In genomic region chr8:105270101-105270915, GRCm38 (mm10) we compare ENCODE assay signal across 8 mouse cellular contexts. TPM values are rescaled to one million over a fixed set of nuclear protein-coding genes. Genes with fewer than 3 reads are reported as not detected.
DNase-seq lines count a peak whose midpoint lies in the region; ATAC-seq and TF ChIP-seq lines count a peak whose summit lies in the region.

No protein-coding gene starts in this region.

- H3K27me3 ChIP-seq in lung, embryonic 14.5 days (ENCODE audit: insufficient read depth, low read length) = peaks cover 84% of the 10 kb centered on the region
- peaks cover 100% of the 10 kb centered on the region for H3K27me3 ChIP-seq in forebrain, embryonic 10.5 days (ENCODE audit: poor library complexity, severe bottlenecking)
- H3K27me3 ChIP-seq in intestine, postnatal 0 days (replicated peaks; ENCODE audit: control insufficient read depth, insufficient read depth, low read length) = peaks cover 69% of the 10 kb centered on the region
- H3K27me3 ChIP-seq in neural tube, embryonic 14.5 days (ENCODE audit: control insufficient read depth, insufficient read depth, low read length) = peaks cover 68% of the 10 kb centered on the region

- no peak for DNase-seq in lung, embryonic 14.5 days
- DNase-seq in lung, postnatal 25 days (ENCODE audit: low spot score) = no peak
- no peak for DNase-seq in forebrain, embryonic 10.5 days (ENCODE audit: extremely low spot score, low spot score)
- no peak for DNase-seq in ovary, adult 18-20 months (ENCODE audit: low spot score)
- no peak for DNase-seq in thymus, postnatal 25 days
- DNase-seq in left cerebral cortex, postnatal 25 days (ENCODE audit: low spot score in 2 of 2) = no peak

- no peak overlapping the region for H3K27ac ChIP-seq in lung, embryonic 14.5 days (ENCODE audit: low read depth)
- no peak overlapping the region for H3K27ac ChIP-seq in forebrain, embryonic 10.5 days
- H3K27ac ChIP-seq in intestine, postnatal 0 days (ENCODE audit: low read depth, low read length) = no peak overlapping the region
- H3K27ac ChIP-seq in neural tube, embryonic 14.5 days (ENCODE audit: low read depth, low read length) = no peak overlapping the region

- H3K36me3 ChIP-seq in lung, embryonic 14.5 days (ENCODE audit: insufficient read depth) = no peaks in the 10 kb centered on the region
- H3K36me3 ChIP-seq in forebrain, embryonic 10.5 days (replicated peaks) = no peaks in the 10 kb centered on the region
- peaks cover 10% of the 10 kb centered on the region; the same call in 1 of the 2 replicates for H3K36me3 ChIP-seq in intestine, postnatal 0 days (ENCODE audit: control insufficient read depth, insufficient read depth)
- H3K36me3 ChIP-seq in neural tube, embryonic 14.5 days (ENCODE audit: control insufficient read depth, insufficient read depth, low read length) = no peaks in the 10 kb centered on the region

- H3K4me3 ChIP-seq in lung, embryonic 14.5 days (ENCODE audit: low read depth, low read length) = peak overlapping the region; percentile 44
- H3K4me3 ChIP-seq in forebrain, embryonic 10.5 days = peak overlapping the region; percentile 57
- peak overlapping the region; percentile 43 for H3K4me3 ChIP-seq in intestine, postnatal 0 days (ENCODE audit: low read depth, low read length)
- H3K4me3 ChIP-seq in neural tube, embryonic 14.5 days (ENCODE audit: low read depth, low read length) = peak overlapping the region; percentile 39

- 4% methylated on average over 39 of the region's 39 CpGs for WGBS in lung, embryonic 14.5 days
- WGBS in forebrain, embryonic 10.5 days = 2% methylated on average over 39 of the region's 39 CpGs
- WGBS in intestine, postnatal 0 days = 8% methylated on average over 39 of the region's 39 CpGs
- 2% methylated on average over 39 of the region's 39 CpGs for WGBS in neural tube, embryonic 14.5 days

- intact Hi-C loops in left cerebral cortex, postnatal 25 days (cut with DNase I) = no loop called here

- TF ChIP-seq CTCF in lung, embryonic 14.5 days (IDR thresholded peaks at IDR 0.05; ENCODE audit: low read depth) = no peak
- no peak for TF ChIP-seq CTCF in intestine, postnatal 0 days (IDR thresholded peaks at IDR 0.05; ENCODE audit: low read depth)

- H3K4me2 ChIP-seq in lung, embryonic 14.5 days = peak overlapping the region; percentile 89
- peak overlapping the region; percentile 78 for H3K4me2 ChIP-seq in intestine, postnatal 0 days (replicated peaks; ENCODE audit: low read depth)
- H3K4me2 ChIP-seq in neural tube, embryonic 14.5 days (ENCODE audit: low read depth, low read length) = peak overlapping the region; percentile 79

- H3K4me1 ChIP-seq in lung, embryonic 14.5 days (ENCODE audit: insufficient read depth) = peaks cover 24% of the 10 kb centered on the region
- peaks cover 44% of the 10 kb centered on the region for H3K4me1 ChIP-seq in forebrain, embryonic 10.5 days
- H3K4me1 ChIP-seq in intestine, postnatal 0 days (replicated peaks; ENCODE audit: control insufficient read depth, insufficient read depth, low read length) = peaks cover 17% of the 10 kb centered on the region; the same call in 1 of the 2 replicates
- H3K4me1 ChIP-seq in neural tube, embryonic 14.5 days (ENCODE audit: control insufficient read depth, insufficient read depth, low read length) = peaks cover 11% of the 10 kb centered on the region

- no peak for ATAC-seq in lung, embryonic 14.5 days (ENCODE audit: insufficient read depth)
- ATAC-seq in intestine, postnatal 0 days = no peak
- no peak for ATAC-seq in neural tube, embryonic 14.5 days (ENCODE audit: low read depth)

- H3K9me3 ChIP-seq in lung, embryonic 14.5 days (ENCODE audit: low read depth, low read length) = no peaks in the 10 kb centered on the region
- H3K9me3 ChIP-seq in forebrain, embryonic 10.5 days = peaks cover 5% of the 10 kb centered on the region
- H3K9me3 ChIP-seq in intestine, postnatal 0 days (ENCODE audit: control insufficient read depth) = no peaks in the 10 kb centered on the region
- H3K9me3 ChIP-seq in neural tube, embryonic 14.5 days (ENCODE audit: control insufficient read depth, low read length) = no peaks in the 10 kb centered on the region

- peak overlapping the region; percentile 40; the same call in 1 of the 2 replicates for H3K9ac ChIP-seq in lung, embryonic 14.5 days
- H3K9ac ChIP-seq in intestine, postnatal 0 days (ENCODE audit: low read depth, low read length) = no peak overlapping the region
- H3K9ac ChIP-seq in neural tube, embryonic 14.5 days (replicated peaks; ENCODE audit: low read depth, low read length) = no peak overlapping the region

RNA-seq across cellular contexts. Expression of gene Hsf4, which starts 0.7 kb away (rescaled TPM):
- polyA plus RNA-seq in lung, embryonic 14.5 days (2014; fragmentation: Nextera tagmentation; extraction: Ambion mirVana) = 0.33 and 0.34 TPM in 2 replicates
- not detected in 2 replicates for polyA plus RNA-seq in forebrain, embryonic 10.5 days (2016; fragmentation: Nextera tagmentation; extraction: Ambion mirVana)
- 0.27 and 0.48 TPM in 2 replicates for polyA plus RNA-seq in intestine, postnatal 0 days (2015; fragmentation: Nextera tagmentation; extraction: Ambion mirVana)
- polyA plus RNA-seq in neural tube, embryonic 14.5 days (2014; fragmentation: Nextera tagmentation; extraction: Ambion mirVana) = 0.66 and 0.71 TPM in 2 replicates
- total RNA-seq in left cerebral cortex, postnatal 25 days (2021) = 1 to 10 TPM; 6.9 to 7.9 TPM

RNA-seq across cellular contexts. Expression of gene Nol3, which starts 5.6 kb away (rescaled TPM):
- polyA plus RNA-seq in lung, embryonic 14.5 days (2014; fragmentation: Nextera tagmentation; extraction: Ambion mirVana) = 0.61 and 1.1 TPM in 2 replicates
- 0.57 and 0.99 TPM in 2 replicates for polyA plus RNA-seq in forebrain, embryonic 10.5 days (2016; fragmentation: Nextera tagmentation; extraction: Ambion mirVana)
- polyA plus RNA-seq in intestine, postnatal 0 days (2015; fragmentation: Nextera tagmentation; extraction: Ambion mirVana) = 0.76 and 0.90 TPM in 2 replicates
- polyA plus RNA-seq in neural tube, embryonic 14.5 days (2014; fragmentation: Nextera tagmentation; extraction: Ambion mirVana) = 5.5 and 5.9 TPM in 2 replicates
- 1 to 10 TPM; 7.7 TPM for total RNA-seq in left cerebral cortex, postnatal 25 days (2021)

RNA-seq across cellular contexts. Expression of gene Fbxl8, which starts 5.9 kb away (rescaled TPM):
- polyA plus RNA-seq in lung, embryonic 14.5 days (2014; fragmentation: Nextera tagmentation; extraction: Ambion mirVana) = 3.8 and 4.6 TPM in 2 replicates
- polyA plus RNA-seq in forebrain, embryonic 10.5 days (2016; fragmentation: Nextera tagmentation; extraction: Ambion mirVana) = 0.55 and 0.91 TPM in 2 replicates
- 6.0 and 6.2 TPM in 2 replicates for polyA plus RNA-seq in intestine, postnatal 0 days (2015; fragmentation: Nextera tagmentation; extraction: Ambion mirVana)
- polyA plus RNA-seq in neural tube, embryonic 14.5 days (2014; fragmentation: Nextera tagmentation; extraction: Ambion mirVana) = 0.96 and 1.8 TPM in 2 replicates
- under 1 TPM; 0.57 to 0.85 TPM for total RNA-seq in left cerebral cortex, postnatal 25 days (2021)

RNA-seq across cellular contexts. Expression of gene Tradd, which starts 5.9 kb away (rescaled TPM):
- 24.3 and 26.1 TPM in 2 replicates for polyA plus RNA-seq in lung, embryonic 14.5 days (2014; fragmentation: Nextera tagmentation; extraction: Ambion mirVana)
- polyA plus RNA-seq in forebrain, embryonic 10.5 days (2016; fragmentation: Nextera tagmentation; extraction: Ambion mirVana) = 13.4 and 13.9 TPM in 2 replicates
- 50.6 TPM in 2 replicates for polyA plus RNA-seq in intestine, postnatal 0 days (2015; fragmentation: Nextera tagmentation; extraction: Ambion mirVana)
- polyA plus RNA-seq in neural tube, embryonic 14.5 days (2014; fragmentation: Nextera tagmentation; extraction: Ambion mirVana) = 13.1 and 18.8 TPM in 2 replicates
- total RNA-seq in left cerebral cortex, postnatal 25 days (2021) = 1 to 10 TPM; 5.5 to 5.7 TPM

RNA-seq across cellular contexts. Expression of gene B3gnt9, which starts 15.4 kb away (rescaled TPM):
- polyA plus RNA-seq in lung, embryonic 14.5 days (2014; fragmentation: Nextera tagmentation; extraction: Ambion mirVana) = 17.4 and 21.2 TPM in 2 replicates
- 1.4 and 2.1 TPM in 2 replicates for polyA plus RNA-seq in forebrain, embryonic 10.5 days (2016; fragmentation: Nextera tagmentation; extraction: Ambion mirVana)
- polyA plus RNA-seq in intestine, postnatal 0 days (2015; fragmentation: Nextera tagmentation; extraction: Ambion mirVana) = 7.1 and 8.1 TPM in 2 replicates
- polyA plus RNA-seq in neural tube, embryonic 14.5 days (2014; fragmentation: Nextera tagmentation; extraction: Ambion mirVana) = 6.2 and 8.3 TPM in 2 replicates
- 1 to 10 TPM; 2.1 to 2.4 TPM for total RNA-seq in left cerebral cortex, postnatal 25 days (2021)
